Mouse (Mus musculus): ENCODE results near the gene Cbln4. TPM values are rescaled to one million over a fixed set of nuclear protein-coding genes. Genes with fewer than 3 reads are reported as not detected.

Cbln4 gene
- polyA plus RNA-seq (2017; shearing (Covaris generic)), result not detected

DNA sequence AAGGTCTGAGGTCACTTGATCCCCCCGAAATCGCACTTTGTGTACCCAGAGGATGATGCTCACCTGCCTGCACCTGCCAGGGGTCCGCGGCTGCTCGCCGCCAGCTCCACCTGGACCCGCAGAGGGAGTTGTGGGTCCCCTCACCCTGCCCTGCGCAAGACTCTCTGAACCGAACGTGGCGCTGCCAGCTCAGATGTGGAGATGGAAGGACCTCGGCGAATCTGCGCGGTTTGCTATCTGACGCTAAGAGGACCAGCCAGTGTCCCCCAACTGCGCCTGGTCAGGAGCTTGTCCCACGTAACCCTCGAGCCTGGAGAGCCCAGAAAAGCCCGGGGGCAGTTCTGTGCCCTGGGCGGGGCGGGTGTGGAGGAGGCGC, at the start of gene Cbln4:
Gene Cbln4, minus strand, starts transcription at position 232 of the 376 bp plus-strand sequence.
- no peak for ATAC-seq

DNA sequence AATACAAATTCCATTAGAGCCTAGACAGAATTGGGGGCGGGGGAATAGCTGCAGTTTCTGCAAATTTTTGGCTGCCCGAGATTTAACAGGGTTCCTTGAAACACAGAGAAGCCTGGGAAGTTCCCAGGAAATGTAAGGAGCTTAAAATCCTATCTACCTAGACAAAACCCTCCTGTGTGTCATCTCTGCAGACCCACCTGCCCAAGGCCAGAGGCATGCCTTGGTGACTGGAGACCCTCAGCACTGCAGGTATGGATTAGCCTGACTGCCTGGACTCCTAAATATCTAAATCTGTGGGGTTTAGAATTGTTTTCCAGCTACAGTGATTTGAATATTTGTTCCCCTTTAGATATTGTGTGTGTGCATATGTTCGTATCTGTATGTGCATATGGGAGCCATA, 35.3 kb upstream of the Cbln4 start:
- no peak for ATAC-seq

DNA sequence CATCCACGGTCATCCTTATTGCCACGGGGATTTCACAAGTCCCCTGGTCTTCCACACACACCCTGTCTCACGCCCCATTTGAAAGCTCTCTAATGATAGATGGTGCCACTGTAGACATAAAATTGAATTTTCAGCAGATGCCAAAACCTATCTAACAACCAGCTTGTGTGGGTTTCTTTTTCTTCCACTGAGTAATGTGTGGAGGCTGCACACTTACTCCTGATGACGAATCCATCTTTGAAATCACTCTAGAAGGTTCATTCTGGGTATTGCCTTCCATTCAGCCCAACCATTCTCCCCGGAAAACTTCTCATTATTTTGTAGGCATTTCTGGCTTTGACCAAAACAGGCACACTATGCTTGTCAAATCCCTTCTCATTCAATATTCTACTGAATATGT, 33.0 kb upstream of the Cbln4 start:
- ATAC-seq, result no peak

DNA sequence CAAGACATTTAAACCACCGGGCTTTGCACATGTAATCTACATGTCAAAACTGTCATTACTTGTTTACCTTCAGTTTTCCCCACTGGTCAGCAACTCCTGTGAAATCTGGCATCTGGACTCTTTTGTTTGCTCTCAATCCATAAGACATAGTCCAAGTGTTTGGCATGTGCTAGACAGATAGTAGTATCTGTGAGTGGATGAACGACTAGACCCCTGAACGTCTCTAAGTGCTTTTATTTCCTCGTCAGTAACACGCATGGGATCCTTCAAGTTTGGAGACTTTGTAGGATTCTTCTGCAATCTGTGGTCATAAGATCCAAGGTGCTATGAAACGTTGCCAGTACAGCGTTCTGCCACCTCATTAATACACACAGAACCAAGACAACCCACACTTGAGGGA, 19.6 kb upstream of the Cbln4 start:
- no peak for ATAC-seq

DNA sequence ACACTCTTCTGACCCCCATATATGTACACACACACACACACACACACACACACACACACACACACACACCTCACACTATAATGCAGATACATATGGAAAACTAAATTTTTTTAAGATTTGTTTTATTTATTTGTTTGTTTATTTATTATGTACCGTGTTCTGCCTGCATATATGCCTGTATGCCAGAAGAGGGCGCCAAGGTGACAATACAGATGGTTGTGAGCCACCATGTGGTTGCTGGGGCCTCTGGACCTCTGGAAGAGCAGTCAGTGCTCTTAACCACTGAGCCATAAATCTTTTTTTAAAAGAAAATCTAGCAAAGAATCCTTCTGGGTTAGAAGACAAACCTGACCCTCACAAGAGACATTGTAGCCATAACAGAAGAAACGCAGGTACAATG, 16.5 kb upstream of the Cbln4 start:
- ATAC-seq, result no peak

DNA sequence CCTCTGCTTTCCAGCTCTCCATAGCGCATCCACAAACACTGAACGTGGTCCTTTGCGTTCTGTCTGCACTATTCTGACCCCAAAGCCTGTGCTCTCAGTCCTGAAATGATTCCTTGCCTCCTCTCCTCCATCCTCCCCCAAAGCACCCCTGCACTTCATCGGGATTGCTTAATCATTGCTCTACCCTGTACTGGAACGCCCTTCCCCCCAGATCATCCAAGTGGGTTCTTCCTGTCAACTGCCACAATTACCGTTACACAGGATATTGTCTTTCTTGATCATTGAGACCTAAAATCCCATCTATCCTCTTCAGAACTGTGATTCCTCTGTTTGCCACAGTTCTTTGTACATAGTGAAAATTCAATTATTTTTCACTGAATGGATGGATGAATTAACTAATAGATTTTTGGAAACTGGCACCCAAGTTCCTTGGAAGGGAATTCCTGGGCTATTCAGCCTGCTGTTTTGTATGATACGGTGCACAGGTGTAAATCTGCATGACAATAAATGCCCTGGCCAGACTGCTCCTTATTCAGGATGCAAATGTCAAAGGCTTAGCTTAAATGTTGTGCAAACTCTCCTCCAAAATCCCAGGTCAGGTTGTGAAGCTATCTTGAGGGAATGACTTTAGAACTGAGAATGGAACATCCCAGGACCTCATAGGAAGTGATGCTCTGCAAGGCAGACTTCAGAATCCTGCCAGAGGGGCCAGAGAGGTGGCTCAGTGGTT, 15.8 kb upstream of the Cbln4 start:
- no peak for ATAC-seq

DNA sequence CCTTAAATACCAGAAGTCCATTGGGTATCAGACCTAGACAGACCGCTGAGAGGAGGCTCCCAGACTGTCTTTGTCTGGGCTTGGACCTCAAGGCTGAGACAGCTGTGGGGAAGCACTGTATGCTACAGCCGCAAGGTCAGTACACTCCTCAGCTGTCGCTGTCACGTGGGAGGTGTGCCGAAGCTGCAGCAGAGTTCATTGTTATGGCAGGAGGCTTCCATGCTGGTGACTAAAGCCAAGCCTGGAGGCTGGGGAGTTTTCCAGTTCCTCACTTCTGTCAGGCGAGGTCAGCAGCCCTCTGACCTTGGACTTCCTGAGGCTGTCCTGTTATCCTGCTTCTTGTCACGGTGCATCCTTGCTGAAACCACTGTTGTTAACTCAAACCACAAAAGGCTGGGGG, 2.7 kb upstream of the Cbln4 start:
- ATAC-seq, result no peak

DNA sequence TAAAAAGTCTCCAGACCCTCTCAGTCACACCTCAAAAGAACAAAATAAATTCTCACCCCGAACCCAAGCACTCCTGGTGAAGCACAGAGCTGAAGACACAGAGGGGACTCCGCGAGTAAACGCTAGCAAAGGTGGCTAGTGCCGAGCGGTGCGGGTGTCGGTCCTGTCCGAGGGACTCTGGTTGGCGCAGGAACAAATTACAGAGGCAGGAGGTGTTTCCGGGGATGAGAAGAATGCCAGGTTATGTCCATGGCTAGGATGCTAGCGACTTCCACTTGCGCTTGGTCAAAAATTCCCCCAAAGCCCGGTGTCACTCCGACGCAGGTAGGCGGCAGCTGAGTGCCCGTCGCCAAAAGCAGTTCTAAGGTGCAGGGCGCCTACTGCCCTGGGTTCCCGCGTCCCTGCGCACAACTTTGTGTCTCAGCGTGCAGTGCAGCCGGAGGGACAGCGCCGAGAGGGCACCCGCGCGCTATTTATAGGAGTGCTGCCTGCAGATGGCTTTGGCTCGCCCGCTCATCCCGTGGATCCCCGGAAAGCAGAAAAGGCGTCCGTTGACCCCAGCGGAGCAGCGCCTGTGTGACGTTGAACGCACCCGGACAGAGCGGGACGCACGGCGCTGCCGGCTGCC, 545 bp downstream of the Cbln4 start:
- no peak for ATAC-seq

DNA sequence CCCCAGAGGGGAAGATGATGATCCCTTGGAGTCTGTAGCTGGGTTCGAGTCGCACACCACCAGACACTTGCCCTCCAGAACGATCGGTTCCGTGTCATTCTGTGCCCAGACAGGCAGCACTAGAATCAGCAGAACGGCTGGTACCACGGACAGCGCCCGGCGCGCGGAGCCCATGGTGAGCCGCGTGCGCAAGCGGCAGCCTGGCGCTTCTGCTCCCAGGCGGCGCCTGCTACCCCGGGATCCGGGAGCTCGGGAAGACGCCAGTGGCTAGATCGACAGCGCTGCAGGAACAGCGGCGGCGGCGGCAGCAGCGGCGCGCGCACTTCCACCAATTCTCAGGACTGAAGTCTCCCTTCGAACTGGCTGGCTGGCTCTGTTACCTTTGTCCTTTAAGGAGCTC, 1.1 kb downstream of the Cbln4 start:
- ATAC-seq, result no peak

DNA sequence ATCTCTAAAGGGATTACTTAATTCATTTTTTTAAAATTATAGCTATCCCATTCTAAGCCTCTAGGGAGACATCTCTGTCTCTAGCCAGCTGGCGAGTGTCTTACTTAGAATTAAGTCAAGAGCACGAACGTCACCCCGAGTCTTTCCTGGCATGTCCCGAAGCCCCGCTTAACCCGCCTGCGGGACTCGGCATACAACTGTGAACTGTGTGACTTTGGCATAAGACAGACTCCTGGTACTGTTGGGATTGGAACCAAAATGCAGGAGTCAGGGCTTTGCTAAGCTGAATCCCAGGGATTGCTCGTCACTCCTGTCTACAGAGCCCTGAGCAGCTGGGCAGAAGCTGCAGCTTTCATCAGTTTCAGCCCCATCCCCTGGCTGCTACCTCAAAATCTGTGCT, 2.4 kb downstream of the Cbln4 start:
- no peak for ATAC-seq

DNA sequence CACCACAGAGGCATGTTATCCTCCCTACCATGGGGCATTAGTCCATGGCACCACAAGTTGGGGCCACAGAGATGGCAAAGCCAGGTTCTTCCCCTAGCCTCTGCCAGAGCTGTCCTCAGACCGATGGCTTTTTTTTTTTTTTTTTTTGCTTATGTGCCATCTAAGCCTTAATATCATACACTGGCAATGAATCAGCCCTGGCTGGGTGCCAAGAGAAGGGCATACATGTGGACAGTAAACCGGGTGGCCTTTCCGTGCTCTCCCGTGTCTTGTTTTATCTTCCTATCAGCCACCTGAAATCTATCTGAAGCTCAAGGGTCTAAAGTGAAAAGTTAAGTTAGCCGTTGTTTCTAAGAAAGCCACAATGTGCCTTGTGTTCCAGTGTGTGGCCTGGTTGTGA, 3.7 kb downstream of the Cbln4 start:
- ATAC-seq, result no peak

DNA sequence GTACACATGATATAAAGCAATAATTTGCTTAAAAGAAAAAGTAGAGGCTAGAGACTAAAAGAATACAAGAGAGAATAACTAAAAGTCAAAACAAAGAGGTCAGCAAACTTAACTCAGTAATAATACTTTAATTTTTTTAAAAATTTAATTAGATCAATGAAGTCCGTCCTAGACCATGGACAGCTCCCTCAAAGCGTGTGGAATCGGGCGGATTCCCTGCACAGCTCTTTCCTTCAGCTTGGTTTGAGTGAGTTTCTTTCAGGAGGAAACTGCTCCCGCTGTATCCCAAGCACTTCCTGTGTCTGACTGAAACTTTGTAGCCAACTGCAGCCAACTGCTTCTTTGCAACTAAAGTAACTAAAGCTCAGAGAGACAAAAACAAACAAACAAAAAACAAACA, 9.0 kb downstream of the Cbln4 start:
- no peak for ATAC-seq

DNA sequence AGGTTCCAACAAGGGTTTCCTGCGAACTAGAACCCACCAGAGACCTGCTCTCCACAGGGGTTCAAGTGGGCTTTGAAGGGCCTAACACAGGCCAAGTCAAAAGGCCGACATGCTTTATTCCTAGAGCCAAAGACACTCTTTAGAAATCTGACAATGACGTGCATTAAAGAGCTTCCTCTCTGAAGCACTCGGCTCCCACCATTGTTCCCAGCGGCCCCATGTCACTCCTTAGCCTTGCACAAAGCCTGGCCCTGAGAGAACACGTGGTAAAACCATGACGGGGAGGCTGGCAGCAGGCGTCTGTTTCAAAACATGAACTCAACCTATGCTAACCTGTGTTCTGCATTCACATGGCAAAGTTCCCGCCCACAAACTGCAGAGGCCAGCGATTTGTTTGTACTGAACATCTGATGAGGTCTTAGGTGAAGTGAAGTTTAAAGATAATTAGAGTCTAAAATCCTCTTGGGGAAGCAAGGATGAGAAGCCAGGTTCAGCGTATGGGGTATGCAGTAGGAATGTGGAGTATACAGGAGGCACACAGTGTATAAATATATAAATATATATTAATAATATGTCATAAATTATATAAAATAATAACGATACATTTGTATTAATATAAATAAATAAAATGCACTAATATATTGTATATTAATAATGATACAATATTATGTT, 17.7 kb downstream of the Cbln4 start:
- no peak for ATAC-seq

DNA sequence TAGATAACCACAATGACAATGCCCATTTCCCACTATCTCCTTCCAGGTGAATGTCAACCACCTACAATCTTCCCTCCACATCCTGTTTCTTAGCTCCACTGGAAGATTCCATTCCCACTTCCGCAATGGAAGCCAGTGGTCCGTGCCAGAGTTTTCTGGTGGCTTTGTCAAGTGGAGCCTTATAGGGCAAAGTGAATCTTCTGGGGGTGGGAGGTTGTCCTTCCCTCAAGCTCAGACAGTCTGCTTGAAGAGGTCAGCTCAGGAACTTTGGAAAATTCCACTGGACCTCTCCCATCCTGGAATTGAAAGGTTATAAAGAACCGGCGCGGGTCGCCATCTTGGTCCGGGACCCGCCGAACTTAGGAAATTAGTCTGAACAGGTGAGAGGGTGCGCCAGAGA, 36.5 kb downstream of the Cbln4 start:
- ATAC-seq, result no peak

DNA sequence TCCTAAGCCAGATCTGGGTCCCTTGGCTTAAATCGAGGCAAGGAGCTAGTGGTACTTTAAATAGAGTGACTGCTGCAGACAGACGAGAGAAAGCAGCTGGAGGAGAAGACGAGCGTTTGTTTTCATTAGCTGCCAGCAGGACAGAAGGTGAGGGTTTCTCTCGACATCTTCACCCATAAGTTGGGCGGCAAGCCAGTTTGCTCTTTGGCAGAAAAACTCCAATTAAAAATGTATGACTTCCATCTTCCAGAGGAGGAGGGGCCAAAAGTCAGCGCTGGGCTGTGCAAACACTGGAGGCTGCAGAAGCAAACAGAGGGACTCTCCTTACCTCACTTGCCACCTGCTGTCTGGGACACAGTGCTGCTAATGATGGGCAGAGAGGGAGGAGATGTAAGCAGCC, 37.3 kb downstream of the Cbln4 start:
- no peak for ATAC-seq

DNA sequence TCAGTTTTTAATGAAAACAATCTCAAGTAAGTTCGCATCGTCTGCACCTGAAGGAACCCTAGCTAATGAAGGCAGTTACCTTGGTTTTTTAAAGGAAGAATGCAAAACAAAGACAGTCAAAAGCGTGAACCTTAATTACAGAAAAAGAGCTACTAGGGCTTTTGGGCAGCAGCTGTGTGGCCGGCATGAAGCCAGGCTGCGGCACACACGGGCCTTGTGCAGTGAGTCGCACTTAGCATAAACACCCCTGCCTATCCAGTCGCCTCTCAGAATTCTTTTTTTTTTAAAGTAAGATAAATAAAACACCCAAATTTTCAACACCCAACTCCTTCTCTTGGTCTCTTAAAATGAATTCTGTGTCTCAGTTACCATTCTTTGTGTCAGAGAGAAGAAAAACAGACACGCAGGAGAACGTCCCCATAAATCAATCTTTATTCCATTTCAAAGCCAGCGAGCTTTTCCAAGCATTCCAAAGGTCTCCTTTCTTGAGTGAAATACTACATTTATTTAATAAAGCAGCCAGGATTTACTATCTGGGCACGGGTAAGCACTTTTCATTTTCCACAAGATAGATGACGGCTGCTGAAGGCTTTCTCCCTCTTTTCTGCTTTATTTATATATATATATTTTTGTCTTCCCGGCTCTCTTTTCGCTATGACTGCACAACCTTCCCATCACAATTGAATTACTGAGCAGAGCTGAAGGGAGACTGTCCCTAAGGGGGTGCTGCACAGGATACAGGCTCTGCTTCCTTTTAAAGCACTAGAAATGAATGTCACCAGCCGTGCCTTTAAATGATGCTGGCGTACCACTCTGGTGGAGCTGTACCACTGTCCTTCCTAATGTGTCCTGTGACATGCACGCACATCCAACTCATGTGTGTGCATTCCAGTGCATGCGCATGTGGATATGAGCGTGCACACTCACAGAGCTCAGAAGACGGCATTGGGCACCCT, 39.0 kb downstream of the Cbln4 start:
- ATAC-seq, result no peak

DNA sequence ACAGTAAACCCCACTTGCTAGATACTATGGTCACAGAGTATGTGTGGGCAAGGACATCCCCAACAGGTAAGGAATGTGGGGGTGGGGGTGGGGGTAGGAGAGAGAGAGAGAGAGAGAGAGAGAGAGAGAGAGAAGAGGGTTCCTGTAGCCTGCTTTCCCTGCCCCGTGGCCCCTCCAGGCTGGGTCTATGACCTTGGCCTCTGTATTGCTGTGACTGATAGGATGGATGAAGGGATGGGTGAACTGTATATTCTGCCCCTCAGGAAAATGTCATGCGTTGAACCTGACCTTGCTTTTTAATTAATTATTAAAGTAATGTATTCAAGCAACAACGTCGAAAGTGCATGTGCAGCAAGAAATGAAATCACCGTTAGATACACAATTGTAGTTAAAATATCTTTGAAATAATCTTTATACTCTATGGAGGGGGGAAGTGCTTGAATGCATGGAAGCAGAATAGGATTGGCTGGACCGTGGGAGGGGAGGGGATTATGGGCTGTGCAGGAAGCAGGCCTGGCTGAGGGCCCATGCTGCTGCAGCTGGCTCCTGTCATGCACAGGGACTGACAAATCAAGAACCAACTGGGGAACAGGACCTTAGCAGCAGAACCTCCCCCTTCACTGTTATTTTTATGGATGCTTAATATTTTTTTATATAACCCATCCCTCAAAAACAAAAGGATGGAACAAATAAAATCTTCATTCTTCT, 46.1 kb downstream of the Cbln4 start:
- no peak for ATAC-seq

DNA sequence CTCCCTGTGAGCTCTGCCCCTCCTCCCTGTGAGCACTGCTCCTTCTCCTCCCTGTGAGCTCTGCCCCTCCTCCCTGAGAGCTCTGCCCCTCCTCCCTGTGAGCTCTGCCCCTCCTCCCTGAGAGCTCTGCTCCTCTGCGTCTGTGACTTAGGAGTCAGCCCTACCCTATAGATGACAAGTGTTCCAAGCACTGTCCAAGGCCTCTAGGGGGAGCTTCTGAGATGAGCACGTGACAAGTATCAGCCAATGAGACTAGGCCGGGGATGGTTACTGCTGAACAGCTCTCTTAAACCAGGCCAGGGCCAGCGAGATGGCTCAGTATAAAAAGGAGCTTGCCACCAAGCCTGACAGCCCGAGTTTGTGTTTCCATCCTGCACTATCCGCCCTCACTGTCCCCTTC, 48.4 kb downstream of the Cbln4 start:
- ATAC-seq, result no peak

DNA sequence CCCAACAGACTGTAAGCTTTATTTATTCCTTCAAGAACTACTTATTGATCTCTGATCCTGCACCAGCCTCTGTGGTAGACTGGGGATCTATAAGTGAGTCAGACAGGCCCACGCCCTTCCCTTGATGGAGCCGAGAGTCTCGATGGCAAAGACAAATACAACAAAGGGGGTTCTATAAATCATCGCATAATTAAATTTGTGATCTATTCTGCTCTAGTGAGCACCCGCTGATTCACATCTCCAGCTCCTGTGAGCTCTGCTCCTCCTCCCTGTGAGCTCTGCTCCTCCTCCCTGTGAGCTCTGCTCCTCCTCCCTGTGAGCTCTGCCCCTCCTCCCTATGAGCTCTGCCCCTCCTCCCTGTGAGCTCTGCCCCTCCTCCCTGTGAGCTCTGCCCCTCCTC, 49.0 kb downstream of the Cbln4 start:
- no peak for ATAC-seq

DNA sequence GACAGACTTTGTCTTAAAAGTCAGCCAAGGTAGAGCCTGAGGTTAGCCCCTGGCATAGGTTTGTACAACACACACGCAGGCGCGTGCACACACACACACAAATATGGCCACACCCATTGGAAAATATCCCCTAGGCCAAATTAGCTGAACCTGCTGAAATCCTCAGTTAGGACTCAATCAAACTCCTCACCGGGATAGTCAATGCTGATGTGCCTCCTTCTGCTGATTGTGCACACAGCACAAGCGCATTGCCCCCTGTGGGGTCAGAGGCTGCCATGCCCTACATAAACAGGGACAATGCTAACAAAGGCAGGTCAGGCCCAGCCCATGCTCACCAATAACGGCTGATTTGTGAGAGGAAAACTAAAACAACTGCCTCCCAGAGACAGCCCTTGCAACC, 56.6 kb downstream of the Cbln4 start:
- ATAC-seq, result no peak
